Mouse (Mus musculus) hindbrain, postnatal 0 days (tissue): Measurements from ENCODE around the gene Saa4. TPM values are rescaled to one million over a fixed set of nuclear protein-coding genes. Genes with fewer than 3 reads are reported as not detected.
"Not testable (repeated sequence)": the region's sequence is repeated elsewhere in the genome, so short reads cannot be mapped to it uniquely, and the experiment has no call there.

Experiments
- ATAC-seq: fragments of 200-750 bp; cut with Nextera tagmentation; 2 replicates; pipeline ENCODE4 v1.8.0; 2017; ENCODE audit warnings: mild to moderate bottlenecking, moderate TSS enrichment, moderate library complexity
- DNase-seq: peaks from one replicate; pipeline ENCODE4 v3.0.0-alpha.2; 2015; ENCODE audit warnings: low spot score
- H3K27ac ChIP-seq: fragments of 300-500 bp; sonication (generic); 2 replicates; pipeline ENCODE4 v1.5.1; 2014; ENCODE audit warnings: mild to moderate bottlenecking
- H3K27me3 ChIP-seq: fragments of 300-500 bp; sonication (generic); 2 replicates; pipeline ENCODE4 v1.6.1; 2014; ENCODE audit warnings: low read length, mixed read lengths; ENCODE audit not compliant: insufficient read depth
- H3K36me3 ChIP-seq: fragments of 300-500 bp; sonication (generic); 2 replicates; pipeline ENCODE4 v1.6.1; 2014; ENCODE audit warnings: low read length, mixed read lengths; ENCODE audit not compliant: insufficient read depth
- H3K4me1 ChIP-seq: fragments of 300-500 bp; sonication (generic); 2 replicates; pipeline ENCODE4 v1.6.1; 2014; ENCODE audit warnings: antibody characterized with exemption, low read length, mixed read lengths; ENCODE audit not compliant: insufficient read depth
- H3K4me2 ChIP-seq: fragments of 300-500 bp; sonication (generic); 2 replicates; pipeline ENCODE4 v1.6.1; 2014; ENCODE audit warnings: low read depth, mild to moderate bottlenecking, low read length, moderate library complexity, mixed read lengths
- H3K4me3 ChIP-seq: fragments of 300-500 bp; sonication (generic); 2 replicates; pipeline ENCODE4 v1.5.1; 2014; ENCODE audit warnings: low read length
- H3K9ac ChIP-seq: fragments of 300-500 bp; sonication (generic); replicated peaks from 2 replicates; pipeline ENCODE4 v1.6.1; 2014; ENCODE audit warnings: mild to moderate bottlenecking, low read length, moderate library complexity, mixed read lengths
- H3K9me3 ChIP-seq: fragments of 300-500 bp; sonication (generic); 2 replicates; pipeline ENCODE4 v1.6.1; 2016; ENCODE audit warnings: low read length, mixed read lengths
- CTCF ChIP-seq: IDR thresholded peaks from 2 replicates; pipeline ENCODE4 v1.5.1; 2016; ENCODE audit warnings: antibody characterized with exemption, control low read depth, low read depth
- WGBS: fragments of 180-500 bp; shearing (Covaris S2); extraction: QIAGEN DNeasy Blood & Tissue Kit; methylation state at CpG from one replicate; pipeline ENCODE4 v1.1.7; 2014; 5-methylcytosine and 5-hydroxymethylcytosine counted together
- polyA plus RNA-seq: library from polyadenylated mRNA; unstranded; fragments of >200 nt; fragmentation: Nextera tagmentation; extraction: Ambion mirVana; gene quantifications from 2 replicates; pipeline ENCODE4 v1.2.1, GENCODE M21; 2015
- total RNA-seq: library from RNA; depleted of rRNA; stranded (reverse); fragments of >200 nt; gene quantifications from 2 replicates; pipeline ENCODE4 v1.2.3, GENCODE M21; 2014

Gene Saa4
- total and polyA plus RNA-seq, 2 experiments from 2014 or later: not detected

DNA sequence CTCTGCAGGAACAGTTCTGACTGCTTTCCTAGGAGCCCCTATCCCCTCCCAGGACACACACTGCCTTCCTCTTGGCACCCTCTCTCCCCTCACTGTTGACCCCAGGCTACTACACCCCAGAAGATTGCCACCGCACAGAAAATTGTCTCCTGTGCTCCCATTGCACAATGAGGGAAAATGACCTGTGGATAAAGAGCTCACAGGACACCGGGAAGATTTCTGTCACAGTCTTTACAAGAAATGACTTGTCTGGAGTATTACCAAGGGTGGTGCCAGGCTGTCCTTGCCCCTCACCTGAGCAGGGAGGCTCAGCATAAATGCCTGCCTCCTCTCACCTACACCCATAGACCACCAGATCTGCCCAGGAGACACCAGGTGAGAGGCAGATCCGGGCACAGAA, 19.1 kb upstream of the Saa4 start, which contains the start of gene Saa2:
Saa2 (plus strand) TSS at position 301 of the 400 bp plus-strand sequence.
- TF ChIP-seq CTCF: no peak
- Histone ChIP-seq H3K27me3 (no peaks in the 10 kb centered on the region), H3K4me3 (no peak within 1 kb of the TSS), H3K36me3 (no peaks in the 10 kb centered on the region), H3K4me1 (no peaks in the 10 kb centered on the region), H3K9ac (no peak within 1 kb of the TSS), H3K4me2 (no peak within 1 kb of the TSS), H3K9me3 (no peaks in the 10 kb centered on the region), H3K27ac (no peak within 1 kb of the TSS)
- 79% methylated on average over 3 of the region's 3 CpGs for WGBS
- DNase-seq (no peak), ATAC-seq (no peak)

- no peak for DNase-seq
- H3K27ac ChIP-seq: no peak overlapping the region
- no peaks in the 10 kb centered on the region for H3K36me3 ChIP-seq
- no peak overlapping the region for H3K9ac ChIP-seq
- no peak overlapping the region for H3K4me2 ChIP-seq
- no peak overlapping the region for H3K4me3 ChIP-seq
- H3K9me3 ChIP-seq: no peaks in the 10 kb centered on the region
- ATAC-seq: no peak
- WGBS: 25% methylated on average over 3 of the region's 3 CpGs
- no peaks in the 10 kb centered on the region for H3K27me3 ChIP-seq
- no peak for TF ChIP-seq CTCF
- no peaks in the 10 kb centered on the region for H3K4me1 ChIP-seq
These were observed 16.1 kb upstream of the Saa4 start for GRCm38 (mm10) chr7:46748459-46748858.

DNA sequence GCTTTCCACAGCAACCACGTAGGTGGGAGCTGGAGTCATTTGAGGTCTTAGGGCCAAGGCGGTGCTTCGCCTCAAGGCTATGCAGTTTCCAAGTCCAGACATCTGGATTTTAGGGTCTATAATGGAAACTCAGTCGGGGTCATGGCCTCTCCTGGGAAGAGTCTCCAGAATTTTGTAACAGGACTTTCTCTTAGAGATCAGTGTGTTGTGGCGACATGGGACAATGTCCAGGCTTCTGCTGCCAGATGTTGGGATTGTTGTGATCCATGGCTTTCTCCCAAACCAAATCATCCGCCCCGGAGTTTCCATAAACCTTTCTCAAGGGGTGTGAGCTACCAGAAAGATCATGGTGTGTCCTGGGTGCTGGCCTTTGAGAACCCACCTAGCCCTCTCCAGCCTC, 14.0 kb upstream of the Saa4 start:
- Histone ChIP-seq H3K27me3 (no peaks in the 10 kb centered on the region), H3K4me2 (no peak overlapping the region), H3K36me3 (no peaks in the 10 kb centered on the region), H3K4me1 (no peaks in the 10 kb centered on the region), H3K4me3 (no peak overlapping the region), H3K27ac (no peak overlapping the region), H3K9me3 (no peaks in the 10 kb centered on the region), H3K9ac (no peak overlapping the region)
- no peak for TF ChIP-seq CTCF
- ATAC-seq (no peak), DNase-seq (no peak)
- WGBS: 83% methylated on average over 7 of the region's 7 CpGs

- DNase-seq: no peak
- WGBS: 88% methylated on average over 3 of the region's 3 CpGs
- no peak for TF ChIP-seq CTCF
These were observed 13.4 kb upstream of the Saa4 start for GRCm38 (mm10) chr7:46745816-46746215.

DNA sequence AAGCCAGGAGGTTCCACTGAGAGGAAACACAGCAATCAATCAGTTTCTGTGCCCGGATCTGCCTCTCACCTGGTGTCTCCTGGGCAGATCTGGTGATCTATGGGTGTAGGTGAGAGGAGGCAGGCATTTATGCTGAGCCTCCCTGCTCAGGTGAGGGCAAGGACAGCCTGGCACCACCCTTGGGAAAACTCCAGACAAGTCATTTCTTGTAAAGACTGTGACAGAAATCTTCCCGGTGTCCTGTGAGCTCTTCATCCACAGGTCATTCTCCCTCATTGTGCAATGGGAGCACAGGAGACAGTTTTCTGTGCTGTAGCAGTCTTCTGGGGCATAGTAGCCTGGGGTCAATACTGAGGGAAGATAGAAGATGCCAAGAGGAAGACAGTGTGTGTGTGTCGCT, 10.5 kb upstream of the Saa4 start, which contains the start of gene Saa1:
Saa1 (minus strand) TSS at position 101 of the 400 bp plus-strand sequence.
- not testable (repeated sequence) for ATAC-seq

More at GRCm38 (mm10) chr7:46745816-46746215, 13.4 kb upstream of the Saa4 start:
- Histone ChIP-seq H3K9ac (no peak overlapping the region), H3K4me3 (no peak overlapping the region), H3K4me2 (no peak overlapping the region), H3K4me1 (no peaks in the 10 kb centered on the region), H3K27ac (no peak overlapping the region), H3K36me3 (no peaks in the 10 kb centered on the region), H3K9me3 (no peaks in the 10 kb centered on the region), H3K27me3 (no peaks in the 10 kb centered on the region)
- ATAC-seq: no peak

GRCm38 (mm10) chr7:46740041-46740440, 7.6 kb upstream of the Saa4 start:
- not testable (repeated sequence) for H3K4me2 ChIP-seq, DNase-seq, H3K4me1 ChIP-seq, H3K27ac ChIP-seq, ATAC-seq, H3K9ac ChIP-seq, H3K9me3 ChIP-seq, H3K4me3 ChIP-seq, H3K27me3 ChIP-seq, H3K36me3 ChIP-seq
- WGBS: 82% methylated on average over 5 of the region's 5 CpGs

More for the DNA sequence above, 10.5 kb upstream of the Saa4 start, which contains the start of gene Saa1:
- not testable (repeated sequence) for H3K27me3 ChIP-seq, H3K4me3 ChIP-seq, H3K4me2 ChIP-seq, H3K9me3 ChIP-seq, H3K4me1 ChIP-seq, DNase-seq, H3K36me3 ChIP-seq, H3K27ac ChIP-seq, H3K9ac ChIP-seq
- WGBS: 73% methylated on average over 3 of the region's 3 CpGs

DNA sequence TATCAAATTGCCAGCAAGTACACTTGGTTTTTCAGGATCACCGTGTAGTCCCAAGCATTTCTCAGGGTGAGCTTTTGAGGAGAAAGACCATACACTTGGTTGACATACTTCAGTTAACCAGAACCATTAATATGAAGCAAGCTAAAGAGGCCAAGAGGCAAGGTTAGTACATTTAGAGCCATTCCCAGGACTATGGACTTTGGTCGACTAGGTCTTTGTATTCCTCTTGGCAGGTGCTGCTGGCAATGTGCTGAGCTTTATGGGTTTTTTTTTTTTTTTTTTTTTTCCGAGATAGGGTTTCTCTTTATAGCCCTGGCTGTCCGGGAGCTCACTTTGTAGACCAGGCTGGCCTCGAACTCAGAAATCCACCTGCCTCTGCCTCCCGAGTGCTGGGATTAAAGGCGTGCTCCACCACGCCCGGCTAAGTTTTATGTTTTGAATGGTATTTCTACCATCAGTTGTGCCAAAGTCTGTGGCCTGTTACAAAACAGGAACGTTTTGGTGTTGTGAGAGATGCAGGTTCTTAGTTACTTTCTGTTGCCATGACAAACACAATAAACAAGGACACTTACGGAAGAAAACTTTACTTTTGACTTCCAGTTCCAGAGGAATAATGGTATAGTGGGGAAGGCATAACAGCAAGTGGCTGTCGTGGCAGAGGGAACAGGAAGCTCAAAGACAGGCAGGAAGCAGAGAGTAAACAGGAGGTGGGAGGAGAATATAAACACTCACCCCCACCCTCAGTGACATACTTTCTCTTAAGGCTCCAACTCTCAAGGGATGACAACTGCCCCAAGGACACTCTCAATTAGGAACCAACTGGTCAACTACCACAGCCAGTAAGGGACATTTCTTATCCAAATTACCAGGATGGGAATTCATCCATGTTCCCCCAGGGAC, 6.4 kb upstream of the Saa4 start:
- TF ChIP-seq CTCF: no peak
- 84% methylated on average over 12 of the region's 12 CpGs for WGBS

More for the DNA sequence above, 6.4 kb upstream of the Saa4 start:
- Histone ChIP-seq H3K9me3 (no peaks in the 10 kb centered on the region), H3K9ac (no peak overlapping the region), H3K4me1 (no peaks in the 10 kb centered on the region), H3K27me3 (no peaks in the 10 kb centered on the region), H3K27ac (no peak overlapping the region), H3K4me3 (no peak overlapping the region), H3K36me3 (no peaks in the 10 kb centered on the region), H3K4me2 (no peak overlapping the region)
- no peak for ATAC-seq
- DNase-seq: no peak
